Mouse (Mus musculus) stomach, postnatal 0 days (tissue): ENCODE results near the gene Grip2.

Experiments
- CTCF ChIP-seq: IDR thresholded peaks from 2 replicates; pipeline ENCODE4 v1.5.1; 2016; ENCODE audit warnings: antibody characterized with exemption, low read depth, mild to moderate bottlenecking, moderate library complexity
- EP300 ChIP-seq: optimal IDR thresholded peaks from 2 replicates; pipeline ENCODE3; 2016; ENCODE audit warnings: antibody characterized with exemption

- TF ChIP-seq CTCF (no peak), EP300 (no peak)
Measured at GRCm38 (mm10) chr6:91827926-91828325, 876 bp upstream of the Grip2 start.
